Mouse (Mus musculus) retina, embryonic 14.5 days (tissue): ENCODE data around the gene Kmt5b.

ENCODE experiments used
- DNase-seq: peaks from one replicate; pipeline ENCODE4 v3.0.0-alpha.2; 2015; ENCODE audit warnings: low spot score

Gene Kmt5b

GRCm38 (mm10) chr19:3844836-3845235 is 77.6 kb downstream of the Kmt5b start:
- DNase-seq, result no peak

- no peak for DNase-seq
These were observed 78.1 kb downstream of the Kmt5b start for GRCm38 (mm10) chr19:3845339-3845738.

GRCm38 (mm10) chr19:3845803-3846406 is 78.7 kb downstream of the Kmt5b start:
- DNase-seq, result no peak

- DNase-seq, result no peak
These were observed 79.7 kb downstream of the Kmt5b start for GRCm38 (mm10) chr19:3846676-3847604.

GRCm38 (mm10) chr19:3847711-3848110 is 80.5 kb downstream of the Kmt5b start:
- no peak for DNase-seq

GRCm38 (mm10) chr19:3848207-3848808 is 81.1 kb downstream of the Kmt5b start:
- no peak for DNase-seq

GRCm38 (mm10) chr19:3849251-3849650 is 82.0 kb downstream of the Kmt5b start:
- DNase-seq, result no peak

- DNase-seq, result no peak
These were observed 82.9 kb downstream of the Kmt5b start for GRCm38 (mm10) chr19:3850076-3850475.

- DNase-seq, result peak; percentile 35
These were observed 83.7 kb downstream of the Kmt5b start for GRCm38 (mm10) chr19:3850847-3851469.

GRCm38 (mm10) chr19:3851502-3851962 is 84.3 kb downstream of the Kmt5b start, which contains the start of gene Chka:
Chka (plus strand) TSS chr19:3851773.
- DNase-seq, result peak; percentile 99

GRCm38 (mm10) chr19:3851979-3852681 is 84.9 kb downstream of the Kmt5b start:
- peak; percentile 64 for DNase-seq

GRCm38 (mm10) chr19:3853121-3853520 is 85.9 kb downstream of the Kmt5b start:
- no peak for DNase-seq

GRCm38 (mm10) chr19:3853891-3854290 is 86.7 kb downstream of the Kmt5b start:
- DNase-seq, result no peak

- no peak for DNase-seq
These were observed 87.9 kb downstream of the Kmt5b start for GRCm38 (mm10) chr19:3855091-3855490.

- no peak for DNase-seq
These were observed 88.4 kb downstream of the Kmt5b start for GRCm38 (mm10) chr19:3855601-3856000.

- DNase-seq, result no peak
These were observed 90.0 kb downstream of the Kmt5b start for GRCm38 (mm10) chr19:3857220-3857619.

GRCm38 (mm10) chr19:3862713-3863112 is 95.5 kb downstream of the Kmt5b start:
- DNase-seq, result no peak

GRCm38 (mm10) chr19:3864960-3865359 is 97.7 kb downstream of the Kmt5b start:
- DNase-seq, result no peak
